In the genomic region with DNA sequence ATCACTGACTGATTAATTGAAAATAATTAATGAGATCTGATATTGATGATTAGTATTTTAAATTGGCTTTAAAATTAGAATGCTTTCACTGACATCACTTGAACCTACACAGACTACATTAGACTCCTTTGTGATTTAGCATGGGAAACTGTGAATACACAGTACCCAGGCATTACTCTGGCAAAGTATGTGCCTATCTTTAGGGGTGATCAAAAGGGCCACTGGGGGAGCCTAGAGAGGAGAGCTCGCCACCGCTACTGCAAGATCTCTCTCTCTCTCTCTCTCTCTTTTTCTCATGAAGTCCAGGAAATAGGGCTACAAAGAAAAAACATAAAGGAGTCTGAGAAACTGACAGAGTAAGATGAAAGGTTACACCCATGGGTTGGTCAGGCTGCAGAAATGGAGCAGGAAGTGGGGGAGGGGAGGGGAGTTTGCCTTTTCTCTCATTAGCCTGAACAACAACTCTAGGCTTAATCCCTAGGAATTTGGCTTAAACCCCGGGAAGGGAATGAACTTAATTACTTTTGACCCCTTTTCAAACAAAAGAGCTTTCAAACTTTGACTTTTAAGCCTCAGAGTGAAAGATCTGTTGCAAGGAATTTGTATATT, we compare ENCODE assay signal across 10 mouse cellular contexts. TPM values are rescaled to one million over a fixed set of nuclear protein-coding genes. Genes with fewer than 3 reads are reported as not detected.
A peak's percentile ranks its signal among the peaks of the same experiment; 100 is the strongest.
DNase-seq lines count a peak whose midpoint lies in the region; ATAC-seq and TF ChIP-seq lines count a peak whose summit lies in the region.
"Had no signal": no experiment of that assay in that cellular context is flagged by ENCODE, and none has a peak within 500 bp of the region (broad histone marks: within the 10 kb centered on the region; RNA-seq: fewer than 3 reads in every experiment).

No protein-coding gene starts in this region.

- no peak for TF ChIP-seq POLR2A in cerebellum, adult 2 months (IDR thresholded peaks at IDR 0.05; ENCODE audit: borderline replicate concordance, insufficient read depth, low read length)

- H3K27me3 ChIP-seq in forebrain, embryonic 10.5 days (ENCODE audit: poor library complexity, severe bottlenecking) = peaks cover 10% of the 10 kb centered on the region
- no peaks in the 10 kb centered on the region for H3K27me3 ChIP-seq in forebrain, embryonic 13.5 days
- no peaks in the 10 kb centered on the region for H3K27me3 ChIP-seq in midbrain, embryonic 14.5 days (ENCODE audit: control insufficient read depth, insufficient read depth, low read length)
- no peaks in the 10 kb centered on the region for H3K27me3 ChIP-seq in midbrain, embryonic 13.5 days
- no peaks in the 10 kb centered on the region for H3K27me3 ChIP-seq in hindbrain, postnatal 0 days (ENCODE audit: insufficient read depth, low read length)
- no peaks in the 10 kb centered on the region for H3K27me3 ChIP-seq in stomach, postnatal 0 days (ENCODE audit: control insufficient read depth, insufficient read depth, low read length)
- no peaks in the 10 kb centered on the region for H3K27me3 ChIP-seq in cerebellum, adult 2 months (ENCODE audit: control insufficient read depth, insufficient read depth, low read length)
- H3K27me3 ChIP-seq: megakaryocyte, embryonic 14.5 days had no signal

- no peaks in the 10 kb centered on the region for H3K9me3 ChIP-seq in forebrain, embryonic 10.5 days
- no peaks in the 10 kb centered on the region for H3K9me3 ChIP-seq in forebrain, embryonic 13.5 days (replicated peaks)
- no peaks in the 10 kb centered on the region for H3K9me3 ChIP-seq in midbrain, embryonic 14.5 days (ENCODE audit: control insufficient read depth, low read length)
- no peaks in the 10 kb centered on the region for H3K9me3 ChIP-seq in midbrain, embryonic 13.5 days
- H3K9me3 ChIP-seq in hindbrain, postnatal 0 days (ENCODE audit: low read length) = no peaks in the 10 kb centered on the region
- H3K9me3 ChIP-seq in stomach, postnatal 0 days (ENCODE audit: control insufficient read depth, low read length) = no peaks in the 10 kb centered on the region
- H3K9me3 ChIP-seq: megakaryocyte, embryonic 14.5 days had no signal

- TF ChIP-seq EP300 in stomach, postnatal 0 days (optimal IDR thresholded peaks at IDR 0.05) = no peak

- WGBS in forebrain, embryonic 10.5 days = 5% methylated on average over 3 of the region's 3 CpGs
- 2% methylated on average over 3 of the region's 3 CpGs for WGBS in forebrain, embryonic 13.5 days
- WGBS in midbrain, embryonic 14.5 days = 9% methylated on average over 3 of the region's 3 CpGs
- 6% methylated on average over 3 of the region's 3 CpGs for WGBS in midbrain, embryonic 13.5 days
- 20% methylated on average over 3 of the region's 3 CpGs for WGBS in hindbrain, postnatal 0 days
- WGBS in stomach, postnatal 0 days = 6% methylated on average over 3 of the region's 3 CpGs
- 44% methylated on average over 3 of the region's 3 CpGs for WGBS in cerebellum, adult 2 months

- peak; percentile 49 for DNase-seq in forebrain, embryonic 10.5 days (ENCODE audit: extremely low spot score, low spot score)
- peak; percentile 44 for DNase-seq in midbrain, embryonic 14.5 days
- peak; percentile 12 for DNase-seq in hindbrain, postnatal 0 days (ENCODE audit: low spot score)
- DNase-seq in stomach, postnatal 0 days (ENCODE audit: low spot score) = peak; percentile 48
- DNase-seq in cerebellum, adult 2 months = no peak
- no peak for DNase-seq in liver
- DNase-seq: cerebellum, postnatal 36 days had no signal

- no peak overlapping the region for H3K9ac ChIP-seq in forebrain, embryonic 13.5 days
- H3K9ac ChIP-seq in midbrain, embryonic 14.5 days (replicated peaks; ENCODE audit: low read length) = no peak overlapping the region
- no peak overlapping the region for H3K9ac ChIP-seq in midbrain, embryonic 13.5 days (replicated peaks)
- H3K9ac ChIP-seq in hindbrain, postnatal 0 days (replicated peaks; ENCODE audit: low read length) = no peak overlapping the region
- H3K9ac ChIP-seq in stomach, postnatal 0 days (ENCODE audit: low read length) = no peak overlapping the region

- H3K27ac ChIP-seq in forebrain, embryonic 10.5 days = peak overlapping the region; percentile 60
- H3K27ac ChIP-seq in forebrain, embryonic 13.5 days = no peak overlapping the region
- H3K27ac ChIP-seq in midbrain, embryonic 14.5 days (replicated peaks; ENCODE audit: low read depth, low read length) = no peak overlapping the region
- H3K27ac ChIP-seq in midbrain, embryonic 13.5 days = no peak overlapping the region
- no peak overlapping the region for H3K27ac ChIP-seq in hindbrain, postnatal 0 days
- H3K27ac ChIP-seq in stomach, postnatal 0 days (replicated peaks) = no peak overlapping the region
- H3K27ac ChIP-seq in cerebellum, adult 2 months (ENCODE audit: insufficient read depth, low read length) = no peak overlapping the region

- no peaks in the 10 kb centered on the region for H3K36me3 ChIP-seq in forebrain, embryonic 10.5 days (replicated peaks)
- H3K36me3 ChIP-seq in forebrain, embryonic 13.5 days (ENCODE audit: poor library complexity, severe bottlenecking) = no peaks in the 10 kb centered on the region
- no peaks in the 10 kb centered on the region for H3K36me3 ChIP-seq in midbrain, embryonic 14.5 days (ENCODE audit: control insufficient read depth, insufficient read depth, low read length)
- no peaks in the 10 kb centered on the region for H3K36me3 ChIP-seq in midbrain, embryonic 13.5 days
- no peaks in the 10 kb centered on the region for H3K36me3 ChIP-seq in hindbrain, postnatal 0 days (ENCODE audit: insufficient read depth, low read length)
- H3K36me3 ChIP-seq in stomach, postnatal 0 days (ENCODE audit: control insufficient read depth, insufficient read depth, low read length) = no peaks in the 10 kb centered on the region

- H3K4me1 ChIP-seq in forebrain, embryonic 10.5 days = peaks cover 27% of the 10 kb centered on the region
- H3K4me1 ChIP-seq in forebrain, embryonic 13.5 days = peaks cover 5% of the 10 kb centered on the region; the same call in 1 of the 2 replicates
- H3K4me1 ChIP-seq in midbrain, embryonic 14.5 days (ENCODE audit: control insufficient read depth, insufficient read depth, low read length) = no peaks in the 10 kb centered on the region
- H3K4me1 ChIP-seq in midbrain, embryonic 13.5 days (replicated peaks) = peaks cover 6% of the 10 kb centered on the region; the same call in 1 of the 2 replicates
- H3K4me1 ChIP-seq in hindbrain, postnatal 0 days (ENCODE audit: insufficient read depth, low read length) = no peaks in the 10 kb centered on the region
- no peaks in the 10 kb centered on the region for H3K4me1 ChIP-seq in stomach, postnatal 0 days (replicated peaks; ENCODE audit: control insufficient read depth, insufficient read depth)
- H3K4me1 ChIP-seq in cerebellum, adult 2 months (ENCODE audit: control insufficient read depth, insufficient read depth, low read length) = no peaks in the 10 kb centered on the region
- H3K4me1 ChIP-seq: megakaryocyte, embryonic 14.5 days had no signal

- H3K4me2 ChIP-seq in forebrain, embryonic 13.5 days = no peak overlapping the region
- no peak overlapping the region for H3K4me2 ChIP-seq in midbrain, embryonic 14.5 days (ENCODE audit: low read length)
- no peak overlapping the region for H3K4me2 ChIP-seq in midbrain, embryonic 13.5 days (replicated peaks)
- H3K4me2 ChIP-seq in hindbrain, postnatal 0 days (ENCODE audit: low read depth, low read length) = no peak overlapping the region
- H3K4me2 ChIP-seq in stomach, postnatal 0 days (replicated peaks; ENCODE audit: low read depth) = no peak overlapping the region

- no peak for TF ChIP-seq CTCF in hindbrain, postnatal 0 days (IDR thresholded peaks at IDR 0.05; ENCODE audit: low read depth)
- TF ChIP-seq CTCF in stomach, postnatal 0 days (IDR thresholded peaks at IDR 0.05; ENCODE audit: low read depth) = no peak
- no peak for TF ChIP-seq CTCF in cerebellum, adult 2 months (IDR thresholded peaks at IDR 0.05; ENCODE audit: borderline replicate concordance, insufficient read depth, low read depth, low read length)

- ATAC-seq in forebrain, embryonic 13.5 days = no peak
- ATAC-seq in midbrain, embryonic 14.5 days (ENCODE audit: low FRiP score, low TSS enrichment) = no peak
- no peak for ATAC-seq in midbrain, embryonic 13.5 days
- no peak for ATAC-seq in hindbrain, postnatal 0 days
- peak; percentile 64; the same call in 1 of the 2 replicates for ATAC-seq in stomach, postnatal 0 days (ENCODE audit: low FRiP score, low TSS enrichment)

- no peak overlapping the region for H3K4me3 ChIP-seq in forebrain, embryonic 10.5 days
- no peak overlapping the region for H3K4me3 ChIP-seq in forebrain, embryonic 13.5 days
- H3K4me3 ChIP-seq in midbrain, embryonic 14.5 days (replicated peaks; ENCODE audit: low read depth, low read length) = no peak overlapping the region
- H3K4me3 ChIP-seq in midbrain, embryonic 13.5 days (replicated peaks) = no peak overlapping the region
- H3K4me3 ChIP-seq in hindbrain, postnatal 0 days (ENCODE audit: low read length) = no peak overlapping the region
- H3K4me3 ChIP-seq in stomach, postnatal 0 days (ENCODE audit: low read depth, low read length) = no peak overlapping the region
- no peak overlapping the region for H3K4me3 ChIP-seq in cerebellum, adult 2 months (replicated peaks; ENCODE audit: insufficient read depth, low read depth, low read length)
- H3K4me3 ChIP-seq: megakaryocyte, embryonic 14.5 days had no signal

RNA-seq across cellular contexts. Expression of a gene that starts 33.8 kb away (rescaled TPM):
- polyA plus RNA-seq in forebrain, embryonic 10.5 days (2016; fragmentation: Nextera tagmentation; extraction: Ambion mirVana) = 0.25 and 0.63 TPM in 2 replicates
- polyA plus RNA-seq in forebrain, embryonic 13.5 days (2015; fragmentation: Nextera tagmentation; extraction: Ambion mirVana) = 5.9 TPM in 2 replicates
- 15.0 and 15.1 TPM in 2 replicates for polyA plus RNA-seq in midbrain, embryonic 14.5 days (2014; fragmentation: Nextera tagmentation; extraction: Ambion mirVana)
- 8.8 and 10.0 TPM in 2 replicates for polyA plus RNA-seq in midbrain, embryonic 13.5 days (2015; fragmentation: Nextera tagmentation; extraction: Ambion mirVana)
- total RNA-seq in hindbrain, postnatal 0 days (2014; rRNA removed) = 15.5 and 16.5 TPM in 2 replicates
- 20.3 and 20.6 TPM in 2 replicates for polyA plus RNA-seq in hindbrain, postnatal 0 days (2015; fragmentation: Nextera tagmentation; extraction: Ambion mirVana)
- polyA plus RNA-seq in stomach, postnatal 0 days (2015; fragmentation: Nextera tagmentation; extraction: Ambion mirVana) = 1.0 and 2.1 TPM in 2 replicates
- polyA plus RNA-seq in cerebellum, adult 2 months (2012; rRNA removed) = 54.0 and 58.8 TPM in 2 replicates

Comparison
In these comparisons a context has a peak if more than half of its experiments do, and no peak if none do; other contexts are left out.
1. DNase-seq: peak in forebrain, embryonic 10.5 days (single experiment), midbrain, embryonic 14.5 days (single experiment), hindbrain, postnatal 0 days (single experiment) and stomach, postnatal 0 days (single experiment); none in cerebellum, adult 2 months (0 of 2) and liver (single experiment).